Mouse (Mus musculus) R1 (cell line): ENCODE data around the gene Vmn1r23.
"Not testable (repeated sequence)": the region's sequence is repeated elsewhere in the genome, so short reads cannot be mapped to it uniquely, and the experiment has no call there.

Experiments used
- DNase-seq: peaks from one replicate; pipeline ENCODE4 v3.0.0-alpha.2; 2018; ENCODE audit warnings: low read depth, low spot score

Gene Vmn1r23

GRCm38 (mm10) chr6:57926738-57927137 is at the start of gene Vmn1r23:
Gene Vmn1r23, minus strand, starts transcription at chr6:57926838.
- DNase-seq = no peak

- not testable (repeated sequence) for DNase-seq
Measured at GRCm38 (mm10) chr6:57961403-57961802, 34.8 kb upstream of the Vmn1r23 start, which contains the start of gene Vmn1r24. Gene Vmn1r24, minus strand, starts transcription at chr6:57961503.

- no peak for DNase-seq
Measured at GRCm38 (mm10) chr6:57907928-57908327, 18.7 kb downstream of the Vmn1r23 start, which contains the start of gene Vmn1r22. Gene Vmn1r22, minus strand, starts transcription at chr6:57908028.
